Mouse (Mus musculus) MEL (cell line): Measurements from ENCODE around the gene Rps6kb2. TPM values are rescaled to one million over a fixed set of nuclear protein-coding genes. Genes with fewer than 3 reads are reported as not detected.

ENCODE experiments used
- DNase-seq: peaks from one replicate; pipeline ENCODE4 v3.0.0; 2011; ENCODE audit warnings: low read depth, low spot score
- H3K27ac ChIP-seq: 2 replicates; pipeline ENCODE4 v1.5.1; 2012; ENCODE audit warnings: low read depth, mild to moderate bottlenecking, control low read depth, low read length, moderate library complexity; ENCODE audit not compliant: control insufficient read depth
- H3K27me3 ChIP-seq, 2 experiments: fragments of 150-350 bp in 1 of 2; sonication (generic) in 1 of 2; 2 replicates each; pipeline ENCODE4 v1.6.1; 2012; ENCODE audit warnings: low read length in 2 of 2, mild to moderate bottlenecking in 2 of 2, improper control_type of control experiment in 1 of 2, moderate library complexity in 1 of 2; ENCODE audit not compliant: insufficient read depth in 2 of 2, control insufficient read depth in 1 of 2
- H3K36me3 ChIP-seq, 2 experiments: 2 replicates each; pipeline ENCODE4 v1.6.1; 2012 to 2014; ENCODE audit warnings: low read length in 2 of 2, improper control_type of control experiment in 1 of 2, inconsistent platforms in 1 of 2, mild to moderate bottlenecking in 1 of 2; ENCODE audit not compliant: insufficient read depth in 2 of 2, control insufficient read depth in 1 of 2
- H3K4me1 ChIP-seq, 2 experiments: fragments of 150-350 bp in 1 of 2; sonication (generic) in 1 of 2; 2 replicates each; pipeline ENCODE4 v1.6.1; 2012; ENCODE audit warnings: low read length in 2 of 2, improper control_type of control experiment in 1 of 2, mild to moderate bottlenecking in 1 of 2; ENCODE audit not compliant: insufficient read depth in 2 of 2, control insufficient read depth in 1 of 2
- H3K4me3 ChIP-seq, 2 experiments: fragments of 150-350 bp in 1 of 2; sonication (generic) in 1 of 2; 2 replicates each; pipeline ENCODE4 v1.5.1; 2012; ENCODE audit warnings: low read depth in 2 of 2, low read length in 2 of 2, mild to moderate bottlenecking in 2 of 2, moderate library complexity in 2 of 2, control low read depth in 1 of 2, improper control_type of control experiment in 1 of 2; ENCODE audit not compliant: control insufficient read depth in 1 of 2, insufficient read depth in 1 of 2
- H3K79me2 ChIP-seq: 2 replicates; pipeline ENCODE4 v1.6.1; 2012; ENCODE audit warnings: mild to moderate bottlenecking, low read length, moderate library complexity; ENCODE audit not compliant: control insufficient read depth, poor library complexity, insufficient read depth
- H3K9ac ChIP-seq: 2 replicates; pipeline ENCODE4 v1.6.1; 2012; ENCODE audit warnings: low read depth, mild to moderate bottlenecking, control low read depth, low read length, moderate library complexity; ENCODE audit not compliant: control insufficient read depth, poor library complexity, severe bottlenecking
- H3K9me3 ChIP-seq: fragments of 150-350 bp; sonication (generic); replicated peaks from 2 replicates; pipeline ENCODE4 v1.6.1; 2012; ENCODE audit warnings: mild to moderate bottlenecking, low read length, improper control_type of control experiment, moderate library complexity; ENCODE audit not compliant: insufficient read depth
- CHD1 ChIP-seq: IDR thresholded peaks from 2 replicates; pipeline ENCODE4 v1.6.1; 2012; ENCODE audit warnings: low read depth, mild to moderate bottlenecking, inconsistent platforms, low read length, improper control_type of control experiment
- CHD2 ChIP-seq: IDR thresholded peaks from 2 replicates; pipeline ENCODE4 v1.6.1; 2011; ENCODE audit warnings: low read length, improper control_type of control experiment
- EP300 ChIP-seq, 2 experiments: IDR thresholded peaks; 2 replicates each; pipeline ENCODE4 v1.6.1; 2011; ENCODE audit warnings: improper control_type of control experiment in 2 of 2, low read length in 2 of 2, low read depth in 1 of 2, mild to moderate bottlenecking in 1 of 2
- ETS1 ChIP-seq: IDR thresholded peaks from 2 replicates; pipeline ENCODE4 v1.6.1; 2012; ENCODE audit warnings: low read depth, mild to moderate bottlenecking, inconsistent platforms, low read length, improper control_type of control experiment, moderate library complexity
- GATA1 ChIP-seq: IDR thresholded peaks from 2 replicates; pipeline ENCODE4 v1.6.1; 2011; ENCODE audit warnings: low read depth, low read length, improper control_type of control experiment
- JUND ChIP-seq: IDR thresholded peaks from 2 replicates; pipeline ENCODE4 v1.6.1; 2011; ENCODE audit warnings: low read depth, mild to moderate bottlenecking, improper control_type of control experiment, low read length
- KAT2A ChIP-seq: conservative IDR thresholded peaks from 2 replicates; pipeline ENCODE4 v1.6.1; 2012; ENCODE audit warnings: low read depth, low read length, improper control_type of control experiment, inconsistent platforms
- MAX ChIP-seq: IDR thresholded peaks from 2 replicates; pipeline ENCODE4 v1.6.1; 2011; ENCODE audit warnings: low read length, improper control_type of control experiment
- MAZ ChIP-seq: IDR thresholded peaks from 2 replicates; pipeline ENCODE4 v1.6.1; 2012; ENCODE audit warnings: low read depth, mild to moderate bottlenecking, inconsistent platforms, low read length, improper control_type of control experiment
- MEF2A ChIP-seq: IDR thresholded peaks from 2 replicates; pipeline ENCODE4 v1.6.1; 2014; ENCODE audit warnings: low read depth, mild to moderate bottlenecking, inconsistent platforms, low read length, improper control_type of control experiment; ENCODE audit not compliant: poor library complexity, insufficient replicate concordance, severe bottlenecking; ENCODE audit errors: extremely low read depth
- MYC ChIP-seq: IDR thresholded peaks from 2 replicates; pipeline ENCODE4 v1.6.1; 2011; ENCODE audit warnings: low read depth, mild to moderate bottlenecking, low read length, improper control_type of control experiment, moderate library complexity
- NELFE ChIP-seq: IDR thresholded peaks from 2 replicates; pipeline ENCODE4 v1.6.1; 2011; ENCODE audit warnings: low read depth, low read length, improper control_type of control experiment
- NRF1 ChIP-seq: IDR thresholded peaks from 2 replicates; pipeline ENCODE4 v1.6.1; 2014; ENCODE audit warnings: low read depth, mild to moderate bottlenecking, inconsistent platforms, low read length, improper control_type of control experiment, moderate library complexity; ENCODE audit not compliant: poor library complexity, insufficient read depth, severe bottlenecking
- POLR2A ChIP-seq, 2 experiments: IDR thresholded peaks; 2 replicates each; pipeline ENCODE4 v1.6.1; 2011 to 2012; ENCODE audit warnings: low read length in 2 of 2, mild to moderate bottlenecking in 2 of 2, control low read depth in 1 of 2, improper control_type of control experiment in 1 of 2, low read depth in 1 of 2, moderate library complexity in 1 of 2; ENCODE audit not compliant: control insufficient read depth in 1 of 2, insufficient read depth in 1 of 2, poor library complexity in 1 of 2
- POLR2AphosphoS2 ChIP-seq: IDR thresholded peaks from 2 replicates; pipeline ENCODE4 v1.6.1; 2011; ENCODE audit warnings: low read length, improper control_type of control experiment
- RAD21 ChIP-seq: IDR thresholded peaks from 2 replicates; pipeline ENCODE4 v1.6.1; 2011; ENCODE audit warnings: mild to moderate bottlenecking, low read depth, low read length, improper control_type of control experiment
- RCOR1 ChIP-seq: IDR thresholded peaks from 2 replicates; pipeline ENCODE4 v1.6.1; 2012; ENCODE audit warnings: low read depth, mild to moderate bottlenecking, inconsistent platforms, low read length, improper control_type of control experiment
- USF2 ChIP-seq, 2 experiments: IDR thresholded peaks; 2 replicates each; pipeline ENCODE4 v1.6.1; 2011 to 2012; ENCODE audit warnings: improper control_type of control experiment in 2 of 2, low read length in 2 of 2, borderline replicate concordance in 1 of 2, inconsistent platforms in 1 of 2, low read depth in 1 of 2, mild to moderate bottlenecking in 1 of 2; ENCODE audit not compliant: insufficient read depth in 1 of 2
- ZC3H11A ChIP-seq: IDR thresholded peaks from 2 replicates; pipeline ENCODE4 v1.6.1; 2012; ENCODE audit warnings: low read depth, mild to moderate bottlenecking, inconsistent platforms, low read length, improper control_type of control experiment
- ZMIZ1 ChIP-seq: IDR thresholded peaks from 2 replicates; pipeline ENCODE4 v1.6.1; 2012; ENCODE audit warnings: low read depth, mild to moderate bottlenecking, inconsistent platforms, low read length, improper control_type of control experiment, moderate library complexity
- polyA plus RNA-seq, 2 experiments: library from polyadenylated mRNA; stranded (reverse) in 1 of 2; unstranded in 1 of 2; fragments of >175 nt in 1 of 2; fragments of >200 nt in 1 of 2; gene quantifications; 2 replicates each; pipeline versions ENCODE4 v1.2.1 to v1.2.4; 2012; ENCODE audit warnings: low replicate concordance in 2 of 2, low read depth in 1 of 2; ENCODE audit not compliant: insufficient read length in 2 of 2, insufficient read depth in 1 of 2, missing spikeins in 1 of 2
- total RNA-seq: library from RNA; depleted of rRNA; stranded (reverse); fragments of 300-350 nt; gene quantifications from 2 replicates; pipeline ENCODE4 v1.2.3, GENCODE M21; 2012

The Rps6kb2 gene
- total and polyA plus RNA-seq, 3 experiments = 8.7 to 19.8 TPM; not detected in 1

DNA sequence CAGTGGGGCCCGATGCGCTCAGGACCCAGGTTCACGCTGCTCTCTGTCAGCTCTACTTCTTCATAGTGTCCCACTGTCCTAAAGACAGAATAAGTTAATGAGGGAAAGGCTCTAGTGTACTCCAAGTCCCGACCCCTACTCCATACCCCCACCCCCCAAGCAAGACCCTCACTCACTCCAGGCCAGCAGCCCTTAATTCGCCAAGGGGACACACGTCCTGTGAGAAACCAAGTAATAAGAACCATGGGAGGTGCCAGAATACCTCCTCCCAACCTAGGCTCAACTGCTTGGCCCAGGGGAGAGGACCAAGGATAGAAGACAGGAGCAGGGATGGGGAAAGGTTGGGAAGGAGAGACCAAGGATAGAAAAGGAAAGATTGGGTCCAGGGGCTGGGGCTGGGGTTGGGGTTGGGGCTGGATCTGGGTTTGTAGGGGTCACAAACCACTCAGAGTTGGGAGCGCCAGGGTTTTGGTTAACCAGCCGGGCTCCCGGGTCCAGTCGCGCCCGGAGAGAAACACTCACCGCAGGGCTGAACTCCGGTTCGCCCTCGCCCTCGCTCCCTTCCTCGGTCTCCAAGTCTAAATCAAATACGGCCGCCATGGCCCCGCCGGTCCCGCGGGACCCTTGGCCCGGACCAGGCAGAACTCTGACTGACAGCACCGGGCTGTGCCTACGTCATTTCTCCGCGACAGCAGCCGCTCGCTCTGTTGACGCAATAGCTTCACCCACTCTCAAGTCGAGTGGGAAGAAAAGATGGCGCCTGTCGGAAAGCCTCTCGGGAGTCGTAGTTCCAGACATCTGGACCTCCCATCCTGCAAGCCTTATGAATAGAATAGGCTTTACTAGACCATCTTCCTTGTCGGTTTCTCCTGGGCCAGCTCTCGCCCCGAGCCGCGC is at the start of gene Rps6kb2 (continued):
- TF ChIP-seq USF2 (IDR thresholded peaks at IDR 0.05; ENCODE audit: borderline replicate concordance in 1 of 2, insufficient read depth in 1 of 2, low read depth in 1 of 2, low read length in 2 of 2) (no peak), JUND (no peak), NELFE (peak; percentile 61), GATA1 (no peak), ZC3H11A (0 out of 2 replicates have a peak, but pooled peaks have one; percentile 27)
- TF ChIP-seq, all 39 proteins: peak for 15

DNA sequence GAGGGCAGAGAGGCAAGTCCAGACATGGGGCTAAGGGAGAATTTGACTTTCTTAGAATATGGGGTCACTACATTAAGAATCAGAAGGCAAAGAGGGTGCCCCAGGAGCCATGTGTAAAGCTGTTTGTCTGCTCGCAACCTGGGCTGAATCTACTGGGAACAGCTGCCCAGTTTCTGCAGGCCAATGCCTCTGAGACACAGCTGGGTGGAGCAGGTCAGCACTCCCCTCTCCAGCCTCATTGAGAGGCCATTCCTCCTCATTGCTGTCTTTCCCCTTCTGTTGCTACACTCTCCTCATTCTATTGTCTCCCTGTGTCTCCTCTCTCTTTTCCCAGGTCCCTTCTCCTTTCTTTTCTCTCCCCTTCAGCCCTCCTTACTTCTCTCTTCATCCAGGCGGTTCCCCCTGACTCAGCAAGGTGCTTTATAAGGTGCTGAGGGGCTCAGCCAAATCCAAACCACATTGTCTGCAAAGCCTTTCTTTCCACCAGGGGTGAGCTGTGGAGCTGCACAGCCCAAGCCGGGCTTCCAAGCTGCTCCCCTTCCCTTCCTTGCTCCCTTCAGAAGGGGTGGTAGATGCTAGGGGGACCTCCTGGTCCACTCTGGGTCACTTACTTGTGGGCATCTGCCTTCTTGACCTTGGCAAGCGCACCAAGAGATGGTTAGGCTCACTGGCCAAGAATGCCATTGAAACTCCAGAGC is 48.9 kb upstream of the Rps6kb2 start:
- no peak for TF ChIP-seq CHD2
- no peak for TF ChIP-seq GATA1
- no peak for TF ChIP-seq POLR2AphosphoS2
- Histone ChIP-seq H3K4me3 (no peak overlapping the region), H3K4me1 (peaks cover 2 to 21% of the 10 kb centered on the region in 2 experiments), H3K79me2 (peaks cover 2% of the 10 kb centered on the region; the same call in 1 of the 2 replicates), H3K27ac (no peak overlapping the region), H3K9me3 (no peaks in the 10 kb centered on the region), H3K27me3 (peaks cover 10 to 18% of the 10 kb centered on the region in 2 experiments), H3K9ac (no peak overlapping the region), H3K36me3 (peaks cover 0 to 13% of the 10 kb centered on the region in 2 experiments; a peak in 2 of 4 replicates)
- no peak for DNase-seq

DNA sequence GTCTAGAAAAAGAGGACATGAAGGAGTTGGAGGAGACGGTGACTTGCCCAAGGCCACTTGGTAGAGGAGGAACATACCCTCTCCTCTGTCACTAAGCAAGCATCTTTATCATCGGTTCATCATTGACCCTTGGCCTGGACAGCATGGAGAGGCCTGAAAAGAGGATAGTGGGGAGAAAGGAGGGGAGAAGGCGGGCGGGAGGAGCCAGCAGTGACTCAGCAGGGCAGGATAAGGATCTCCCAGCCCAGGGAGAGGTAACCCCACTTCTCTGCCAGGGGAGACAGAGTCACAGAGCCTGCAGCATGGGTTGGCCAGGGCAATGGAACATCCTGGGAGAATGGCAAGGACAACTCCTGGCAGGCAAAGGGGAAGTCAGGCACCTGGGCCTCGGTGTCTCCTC is 45.4 kb upstream of the Rps6kb2 start:
- Histone ChIP-seq H3K27me3 (peaks cover 0 to 5% of the 10 kb centered on the region in 2 experiments; a peak in 2 of 4 replicates), H3K4me3 (no peak overlapping the region), H3K79me2 (no peaks in the 10 kb centered on the region; the same call in 1 of the 2 replicates), H3K9ac (no peak overlapping the region), H3K36me3 (peaks cover 0 to 11% of the 10 kb centered on the region in 2 experiments; a peak in 1 of 4 replicates), H3K27ac (no peak overlapping the region), H3K9me3 (no peaks in the 10 kb centered on the region), H3K4me1 (peaks cover 2 to 25% of the 10 kb centered on the region in 2 experiments)
- TF ChIP-seq MAZ = no peak
- TF ChIP-seq NRF1 = no peak
- TF ChIP-seq EP300 (IDR thresholded peaks at IDR 0.05; ENCODE audit: low read depth in 1 of 2, low read length in 2 of 2) = no peak
- TF ChIP-seq GATA1 = no peak
- no peak for TF ChIP-seq POLR2A (IDR thresholded peaks at IDR 0.05; ENCODE audit: control insufficient read depth in 1 of 2, insufficient read depth in 1 of 2, low read depth in 1 of 2, low read length in 2 of 2, poor library complexity in 1 of 2)
- TF ChIP-seq ETS1 = no peak
- no peak for TF ChIP-seq MYC
- TF ChIP-seq RAD21 = no peak
- no peak for TF ChIP-seq ZMIZ1
- TF ChIP-seq MAX = no peak
- TF ChIP-seq RCOR1 = no peak
- TF ChIP-seq MEF2A = no peak
- no peak for TF ChIP-seq KAT2A
- TF ChIP-seq CHD1 = no peak
- no peak for DNase-seq
